Mouse (Mus musculus): ENCODE data around the gene Ctcf. TPM values are rescaled to one million over a fixed set of nuclear protein-coding genes. Genes with fewer than 3 reads are reported as not detected.
A peak's percentile ranks its signal among the peaks of the same experiment; 100 is the strongest.

Gene Ctcf
- polyA plus RNA-seq, 2 experiments from 2014 or later: 51.3 to 61.4 TPM

DNA sequence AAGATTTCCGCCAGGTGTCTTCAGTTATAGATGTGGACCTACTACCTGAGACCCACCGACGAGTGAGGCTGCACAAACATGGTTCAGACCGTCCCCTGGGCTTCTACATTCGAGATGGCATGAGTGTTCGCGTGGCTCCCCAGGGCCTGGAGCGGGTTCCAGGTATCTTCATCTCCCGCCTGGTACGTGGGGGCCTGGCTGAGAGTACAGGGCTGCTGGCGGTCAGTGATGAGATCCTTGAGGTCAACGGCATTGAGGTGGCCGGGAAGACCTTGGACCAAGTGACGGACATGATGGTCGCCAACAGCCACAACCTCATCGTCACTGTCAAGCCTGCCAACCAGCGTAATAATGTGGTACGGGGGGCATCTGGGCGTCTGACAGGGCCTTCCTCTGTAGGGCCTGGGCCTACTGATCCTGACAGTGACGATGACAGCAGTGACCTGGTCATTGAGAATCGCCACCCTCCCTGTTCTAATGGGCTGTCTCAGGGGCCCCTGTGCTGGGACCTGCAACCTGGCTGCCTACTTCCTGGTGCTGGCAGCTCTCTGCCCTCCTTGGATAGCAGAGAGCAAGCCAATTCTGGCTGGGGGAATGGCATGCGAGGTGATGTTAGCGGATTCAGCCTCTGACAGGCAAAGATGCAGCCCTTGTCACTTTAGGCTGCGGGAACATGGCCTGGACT, 66.5 kb downstream of the Ctcf start:
- no peak for ATAC-seq

DNA sequence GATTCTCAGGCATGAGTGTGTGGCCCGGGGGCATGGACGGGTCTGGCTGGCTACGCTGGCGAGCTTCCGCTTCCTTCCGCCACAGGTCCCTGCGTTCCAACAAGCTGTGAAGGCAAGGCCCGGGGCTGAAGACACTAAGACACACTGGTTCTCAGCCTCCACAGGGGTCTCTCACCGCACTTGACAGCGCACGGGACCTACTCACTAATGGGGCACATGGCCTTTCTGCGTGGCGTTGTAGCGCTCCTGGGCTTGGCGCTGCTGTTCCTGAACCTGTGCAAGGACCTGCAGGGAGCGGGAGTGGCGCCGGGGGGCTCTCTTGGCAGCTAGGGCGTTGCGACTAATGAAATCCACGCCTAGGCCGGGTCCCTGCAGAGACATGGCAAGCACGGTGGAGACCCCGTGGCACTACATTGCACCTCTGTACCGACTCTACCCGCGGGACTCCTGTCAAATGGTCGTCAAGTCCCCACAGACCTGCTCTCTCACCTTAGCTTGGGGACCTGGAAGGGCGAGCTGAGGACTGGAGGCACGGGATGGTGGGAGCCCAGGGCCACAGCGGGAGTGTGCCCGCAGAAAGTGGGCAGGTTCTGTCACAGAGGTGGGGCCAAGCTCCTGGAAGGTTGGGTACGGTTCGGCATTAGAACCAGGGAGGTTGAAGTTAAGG, 67.9 kb downstream of the Ctcf start:
- no peak for ATAC-seq

DNA sequence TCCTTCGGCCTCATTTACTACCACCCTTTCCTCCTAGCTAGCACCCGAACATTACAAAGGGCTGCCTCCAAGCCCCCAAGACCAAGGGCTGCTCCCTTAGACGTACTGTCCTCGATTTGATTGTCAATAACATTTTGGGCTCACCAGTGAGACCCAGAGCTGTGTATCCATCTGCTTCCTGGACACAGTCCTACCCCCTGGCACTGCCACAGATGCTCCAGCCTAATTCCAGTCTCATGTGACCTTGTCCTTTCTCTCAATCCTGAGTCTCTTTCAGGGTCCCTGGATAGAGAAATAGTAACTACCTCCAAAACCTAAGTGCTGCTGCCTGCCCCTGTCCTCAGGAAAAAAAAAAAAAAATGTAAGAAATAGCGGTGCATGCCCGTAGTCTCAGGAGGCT, 68.6 kb downstream of the Ctcf start:
- no peak for ATAC-seq

GRCm38 (mm10) chr8:105706426-105706825, 70.1 kb downstream of the Ctcf start:
- ATAC-seq: no peak

DNA sequence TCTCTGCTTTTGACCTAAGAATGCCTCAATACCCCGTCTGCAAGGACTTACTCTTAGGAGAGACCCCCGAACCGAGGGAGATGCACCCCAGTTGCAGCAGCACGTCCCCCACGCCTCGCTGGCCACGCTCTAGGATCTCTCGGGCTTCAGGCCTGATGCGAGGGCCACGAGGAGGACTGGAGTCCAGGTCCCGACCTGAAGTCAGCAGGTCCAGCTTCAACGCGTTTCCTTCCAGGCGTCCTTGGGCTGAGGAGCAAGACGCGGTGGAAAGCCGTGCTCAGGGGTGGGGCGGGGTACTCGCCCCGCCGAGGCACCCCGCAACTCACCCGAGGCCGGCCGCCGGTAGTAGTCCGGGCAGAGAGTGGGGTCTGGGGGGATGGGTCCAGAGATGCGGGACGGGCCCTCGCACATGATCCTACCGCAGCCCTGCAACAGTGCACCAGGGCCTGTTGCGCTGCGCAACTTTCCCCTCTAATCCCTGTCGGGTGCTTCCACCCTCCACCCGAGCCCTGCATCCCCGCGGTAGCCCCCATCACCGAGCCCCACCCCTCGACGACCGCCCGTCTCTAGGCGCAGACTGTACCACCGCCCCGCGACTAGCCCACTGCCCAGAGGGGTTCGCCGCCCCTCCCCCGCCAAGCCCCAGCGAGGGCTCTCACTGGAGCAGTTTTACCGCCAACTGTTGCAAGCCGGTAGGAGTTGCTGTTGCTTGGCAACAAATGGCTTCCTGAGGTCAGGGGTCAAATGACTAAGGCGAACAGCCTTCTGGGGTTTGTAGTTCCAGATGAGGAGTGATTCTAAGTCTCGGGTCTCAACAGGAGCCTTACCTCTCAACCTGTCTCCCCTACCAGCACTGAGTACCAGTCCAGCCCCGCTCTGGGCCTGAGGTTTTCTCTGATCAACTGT, 71.4 kb downstream of the Ctcf start, which contains the start of the genes 4933405L10Rik and Enkd1:
TSS of gene 4933405L10Rik (plus strand) at position 158 of the 906 bp plus-strand sequence.
TSS of gene Enkd1 (minus strand) at position 713 of the 906 bp plus-strand sequence.
- peak; percentile 99 for ATAC-seq

DNA sequence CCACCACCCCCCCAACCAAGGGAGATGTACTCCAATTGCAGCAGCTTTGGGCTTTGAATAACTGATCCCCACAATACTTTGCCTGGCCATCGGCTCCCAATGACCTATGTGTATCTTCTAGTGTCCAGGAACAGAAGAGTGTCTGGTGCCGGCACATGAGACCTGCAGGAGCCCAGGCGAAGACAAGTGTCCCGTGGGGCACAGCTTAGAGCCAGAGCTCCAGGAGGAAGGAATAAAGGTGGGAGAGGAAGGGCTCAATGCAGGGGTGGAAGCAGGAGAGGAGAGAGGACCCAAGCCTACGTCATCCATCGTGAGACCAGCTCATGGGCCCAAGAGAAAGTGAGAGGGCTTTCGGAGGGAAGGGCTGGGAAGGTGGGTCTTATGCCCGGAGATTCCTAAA, 72.3 kb downstream of the Ctcf start:
- no peak for ATAC-seq

DNA sequence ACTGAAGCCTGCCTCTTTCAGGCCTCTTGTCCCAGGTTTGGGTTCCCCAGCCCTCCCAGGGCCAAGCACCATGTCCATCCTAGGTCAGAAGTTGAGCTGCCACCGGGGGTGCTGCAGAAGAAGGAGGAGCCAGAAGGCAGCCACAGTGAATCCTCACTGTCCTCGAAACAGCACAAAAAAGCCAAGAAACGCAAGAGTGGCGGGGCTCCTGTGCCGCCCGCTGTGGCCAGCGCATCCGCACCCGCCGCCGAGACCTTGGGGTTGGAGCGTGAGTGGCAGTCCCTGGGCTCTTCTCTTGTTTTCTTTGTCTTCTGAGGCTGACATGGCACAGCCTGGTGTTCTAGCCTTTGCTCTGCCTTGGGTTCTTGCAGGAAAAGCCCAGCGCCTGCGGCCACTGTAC, 72.9 kb downstream of the Ctcf start:
- no peak for ATAC-seq

DNA sequence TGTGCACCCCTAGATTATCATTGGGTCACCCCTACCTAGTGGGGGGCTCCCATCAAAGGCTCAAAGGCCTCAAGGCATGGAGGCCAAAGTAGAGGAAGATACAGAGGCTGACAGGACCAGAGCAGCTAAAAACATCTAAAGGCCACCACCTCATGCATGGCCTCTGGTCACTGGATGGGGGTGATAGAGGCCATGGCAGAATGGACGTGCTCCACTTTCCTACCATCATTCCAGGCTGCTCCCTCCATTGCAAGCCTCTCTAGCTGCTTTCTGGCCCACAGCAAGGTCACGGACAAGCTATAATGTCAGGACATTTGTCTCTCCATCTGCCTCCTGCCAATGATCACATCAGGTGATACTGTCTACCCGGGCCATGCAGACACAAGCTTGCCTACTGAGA, 75.9 kb downstream of the Ctcf start:
- ATAC-seq: no peak

- peak; percentile 77 for ATAC-seq
Observed at GRCm38 (mm10) chr8:105714139-105714538, 77.8 kb downstream of the Ctcf start.

- ATAC-seq: no peak
Observed at GRCm38 (mm10) chr8:105715042-105715441, 78.7 kb downstream of the Ctcf start.

DNA sequence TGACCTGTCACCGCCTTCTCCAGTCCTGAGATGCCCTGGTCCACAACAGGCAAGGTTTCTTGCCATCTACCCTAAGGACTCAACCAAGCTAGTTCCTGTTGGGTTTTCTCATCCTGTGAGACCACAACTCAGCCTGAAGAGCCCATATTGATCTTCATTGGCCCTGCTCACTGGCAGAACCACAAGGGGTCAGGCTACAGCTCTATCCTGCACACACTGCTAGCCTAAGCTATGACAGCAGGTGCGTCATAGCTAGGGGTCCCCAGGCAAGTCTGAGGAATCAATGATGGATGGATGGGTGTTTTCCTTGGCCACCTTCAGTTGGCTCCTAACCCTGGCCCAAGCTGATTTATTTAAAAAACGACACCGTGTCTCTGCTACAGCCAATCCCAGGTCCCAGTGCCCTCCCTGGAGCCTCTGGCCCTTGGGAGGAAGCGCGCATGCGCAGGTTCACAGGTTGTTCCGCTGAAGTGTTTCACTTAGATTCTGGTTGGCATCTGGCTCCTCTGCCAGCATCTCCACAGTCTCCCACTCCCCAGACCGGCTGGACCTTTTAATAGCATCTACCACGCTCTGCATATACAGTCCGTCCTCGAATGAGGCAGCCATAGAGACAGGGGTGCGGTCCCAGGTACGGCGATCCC, 80.1 kb downstream of the Ctcf start:
- ATAC-seq: no peak

GRCm38 (mm10) chr8:105719637-105720036, 83.3 kb downstream of the Ctcf start:
- ATAC-seq: no peak

DNA sequence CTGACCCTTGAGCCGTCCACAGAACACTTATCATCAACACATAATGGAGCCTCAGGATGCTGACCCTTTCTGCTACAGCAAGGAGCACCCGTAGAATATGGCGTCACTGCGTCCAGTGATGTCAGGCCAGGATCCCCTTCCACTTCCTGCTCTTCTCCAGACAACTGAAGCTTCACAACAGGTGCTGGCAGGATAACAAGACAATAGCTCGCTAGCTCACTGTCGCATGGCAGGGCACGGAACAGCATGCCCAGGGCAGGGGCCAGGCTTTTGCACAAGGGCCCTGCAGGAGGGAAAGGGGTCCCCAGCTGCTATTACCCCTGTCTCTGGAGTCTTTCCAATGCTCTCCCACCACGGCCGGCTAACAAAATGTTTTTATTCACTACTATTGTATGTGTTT, 86.5 kb downstream of the Ctcf start:
- no peak for ATAC-seq

- ATAC-seq: no peak
Observed at GRCm38 (mm10) chr8:105725726-105726125, 89.4 kb downstream of the Ctcf start.

DNA sequence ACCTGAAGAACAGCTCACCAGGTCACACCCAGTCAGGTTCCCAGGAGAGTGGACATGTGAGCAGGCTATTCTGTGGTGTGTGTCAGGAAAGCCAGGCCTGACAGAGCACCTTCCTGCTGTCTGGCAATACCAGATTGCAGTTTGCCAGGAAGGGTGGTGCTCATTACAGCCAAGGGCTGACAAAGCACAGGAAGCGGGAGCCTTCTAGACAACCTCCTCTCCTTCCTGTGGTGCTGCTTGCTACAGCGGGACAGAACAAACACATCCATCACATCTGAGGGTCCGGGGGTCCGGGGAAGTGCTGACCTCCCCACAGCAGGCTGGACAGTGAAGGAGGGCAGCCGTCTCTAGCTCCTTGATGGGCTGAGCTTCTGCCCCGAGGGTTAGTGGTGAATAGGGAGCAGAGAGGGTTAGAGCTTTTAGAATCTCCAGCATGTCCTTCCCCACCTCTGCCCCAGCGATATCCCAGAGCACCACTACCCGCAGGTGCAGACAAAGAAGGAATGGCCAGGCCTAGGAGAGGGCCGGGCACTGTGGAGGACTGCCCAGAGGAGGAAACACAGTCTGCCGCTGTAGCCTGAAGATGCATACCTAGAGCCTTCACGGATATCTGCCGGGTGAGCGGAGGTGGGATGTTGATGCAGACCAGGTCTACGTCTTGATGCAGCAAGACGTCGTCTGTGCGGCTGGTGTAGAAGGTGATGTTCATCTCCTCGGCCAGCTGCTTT, 91.2 kb downstream of the Ctcf start:
- ATAC-seq: peak; percentile 65

GRCm38 (mm10) chr8:105732186-105732585, 95.8 kb downstream of the Ctcf start:
- no peak for ATAC-seq

Other genes with a start within 250 kb of the Ctcf start
- not detected for gene Kctd19, start 223.1 kb upstream of the Ctcf start, polyA plus RNA-seq (2017; shearing (Covaris generic))
- not detected for gene Lrrc36, start 223.0 kb upstream of the Ctcf start, polyA plus RNA-seq (2017; shearing (Covaris generic))
- gene Tppp3, start 165.0 kb upstream of the Ctcf start, polyA plus RNA-seq (2017; shearing (Covaris generic)): under 1 TPM; 0.50 to 0.60 TPM
- under 1 TPM; 0.43 to 0.62 TPM for gene Zdhhc1, start 139.7 kb upstream of the Ctcf start, polyA plus RNA-seq (2017; shearing (Covaris generic))
- gene Hsd11b2, start 117.8 kb upstream of the Ctcf start, polyA plus RNA-seq (2017; shearing (Covaris generic)): not detected
- gene Atp6v0d1, start 70.5 kb upstream of the Ctcf start, polyA plus RNA-seq (2017; shearing (Covaris generic)): 10 to 100 TPM; 40.7 to 42.8 TPM
- 1 to 10 TPM; 6.7 to 7.9 TPM for gene Ripor1, start 31.3 kb upstream of the Ctcf start, polyA plus RNA-seq (2017; shearing (Covaris generic))
- under 1 TPM in 1 of 2 experiments, not detected in 1; 0.87 TPM for gene Agrp, start 825 bp downstream of the Ctcf start, polyA plus RNA-seq (2017; shearing (Covaris generic))
- gene Carmil2, start 49.7 kb downstream of the Ctcf start, polyA plus RNA-seq (2017; shearing (Covaris generic)): 1 to 10 TPM; 6.0 to 7.9 TPM
- gene Acd, start 64.5 kb downstream of the Ctcf start, polyA plus RNA-seq (2017; shearing (Covaris generic)): 10 to 100 TPM; 50.0 to 57.3 TPM
- gene Pard6a, start 64.6 kb downstream of the Ctcf start, polyA plus RNA-seq (2017; shearing (Covaris generic)): 10 to 100 TPM; 10.8 to 13.8 TPM
- not detected for gene 4933405L10Rik, start 71.1 kb downstream of the Ctcf start, polyA plus RNA-seq (2017; shearing (Covaris generic))
- 1 to 10 TPM; 1.4 to 3.8 TPM for gene Enkd1, start 71.6 kb downstream of the Ctcf start, polyA plus RNA-seq (2017; shearing (Covaris generic))
- 1 to 10 TPM; 1.8 to 4.3 TPM for gene Gfod2, start 122.1 kb downstream of the Ctcf start, polyA plus RNA-seq (2017; shearing (Covaris generic))
- gene Ranbp10, start 190.8 kb downstream of the Ctcf start, polyA plus RNA-seq (2017; shearing (Covaris generic)): 1 to 10 TPM; 6.6 to 7.0 TPM
- gene Tsnaxip1, start 191.2 kb downstream of the Ctcf start, polyA plus RNA-seq (2017; shearing (Covaris generic)): not detected
- gene Cenpt, start 216.7 kb downstream of the Ctcf start, polyA plus RNA-seq (2017; shearing (Covaris generic)): 10 to 100 TPM; 16.1 to 18.6 TPM
- gene Thap11, start 218.6 kb downstream of the Ctcf start, polyA plus RNA-seq (2017; shearing (Covaris generic)): 1 to 10 TPM; 7.0 to 7.4 TPM
- 100 to 1,000 TPM in 1 of 2 experiments, 1 to 10 TPM in 1; 5.1 to 101 TPM for gene Nutf2, start 224.0 kb downstream of the Ctcf start, polyA plus RNA-seq (2017; shearing (Covaris generic))
- gene Edc4, start 244.3 kb downstream of the Ctcf start, polyA plus RNA-seq (2017; shearing (Covaris generic)): 10 to 100 TPM; 24.6 to 32.7 TPM